35 mouse cellular contexts compared by ENCODE assay signal in genomic region chr4:130179876-130180275, GRCm38 (mm10). TPM values are rescaled to one million over a fixed set of nuclear protein-coding genes. Genes with fewer than 3 reads are reported as not detected.
"Had no signal": no experiment of that assay in that cellular context is flagged by ENCODE, and none has a peak within 500 bp of the region (broad histone marks: within the 10 kb centered on the region; RNA-seq: fewer than 3 reads in every experiment).

No protein-coding gene starts in this region.

- H3K27ac ChIP-seq: left cerebral cortex, adult 2 months; limb, embryonic 10.5 days; limb, embryonic 12.5 days; limb, embryonic 13.5 days; limb, embryonic 15.5 days; liver, embryonic 12.5 days; liver, embryonic 13.5 days; liver, embryonic 14.5 days; liver, embryonic 15.5 days; lung, embryonic 15.5 days; macrophage; midbrain, embryonic 10.5 days; midbrain, embryonic 12.5 days; midbrain, embryonic 13.5 days; midbrain, embryonic 15.5 days had no signal

- H3K4me3 ChIP-seq: left cerebral cortex, adult 2 months; limb, embryonic 10.5 days; limb, embryonic 12.5 days; limb, embryonic 13.5 days; limb, embryonic 15.5 days; liver, embryonic 12.5 days; liver, embryonic 13.5 days; liver, embryonic 15.5 days; lung, embryonic 15.5 days; megakaryocyte, embryonic 14.5 days; midbrain, embryonic 10.5 days; midbrain, embryonic 12.5 days; midbrain, embryonic 13.5 days; midbrain, embryonic 15.5 days; myocyte had no signal

- DNase-seq: left cerebral cortex, postnatal 4 days; liver; liver, embryonic 13.5 days; liver, postnatal 0 days; lung, adult 18-20 months; lung, adult 2 months; lung, embryonic 14.5 days; lung, postnatal 10 days; lung, postnatal 14 days; lung, postnatal 36 days; midbrain, embryonic 14.5 days had no signal

- H3K27me3 ChIP-seq: lung, embryonic 15.5 days had no signal

- H3K36me3 ChIP-seq: limb, embryonic 10.5 days; limb, embryonic 12.5 days; limb, embryonic 13.5 days; limb, embryonic 15.5 days; liver, embryonic 12.5 days; liver, embryonic 13.5 days; liver, embryonic 15.5 days; lung, embryonic 15.5 days; midbrain, embryonic 10.5 days; midbrain, embryonic 12.5 days; midbrain, embryonic 13.5 days; midbrain, embryonic 15.5 days had no signal

- H3K9ac ChIP-seq: limb, embryonic 12.5 days; limb, embryonic 13.5 days; limb, embryonic 15.5 days; liver, embryonic 12.5 days; liver, embryonic 13.5 days; liver, embryonic 14.5 days; liver, embryonic 15.5 days; liver, postnatal 0 days; lung, embryonic 14.5 days; lung, embryonic 15.5 days; midbrain, embryonic 12.5 days; midbrain, embryonic 13.5 days; midbrain, embryonic 15.5 days had no signal

- H3K9me3 ChIP-seq: limb, embryonic 10.5 days; limb, embryonic 12.5 days; limb, embryonic 13.5 days; limb, embryonic 15.5 days; liver, embryonic 12.5 days; liver, embryonic 13.5 days; liver, embryonic 15.5 days; lung, embryonic 15.5 days; megakaryocyte, embryonic 14.5 days; midbrain, embryonic 10.5 days; midbrain, embryonic 12.5 days; midbrain, embryonic 13.5 days; midbrain, embryonic 15.5 days had no signal

- H3K4me2 ChIP-seq: limb, embryonic 12.5 days; limb, embryonic 13.5 days; limb, embryonic 15.5 days; liver, embryonic 11.5 days; liver, embryonic 12.5 days; liver, embryonic 13.5 days; liver, embryonic 15.5 days; lung, embryonic 14.5 days; lung, embryonic 15.5 days; midbrain, embryonic 12.5 days; midbrain, embryonic 13.5 days; midbrain, embryonic 15.5 days had no signal

- ATAC-seq: liver, embryonic 12.5 days; liver, postnatal 0 days; lung, postnatal 0 days; midbrain, embryonic 13.5 days; midbrain, embryonic 15.5 days had no signal

RNA-seq across cellular contexts. Expression of gene Tinagl1, which starts 5.0 kb away (rescaled TPM):
- polyA plus RNA-seq: macrophage had no signal

RNA-seq across cellular contexts. Expression of gene Hcrtr1, which starts 40.7 kb away (rescaled TPM):
- polyA plus RNA-seq: limb, embryonic 10.5 days; limb, embryonic 11.5 days; limb, embryonic 12.5 days; limb, embryonic 13.5 days; liver, embryonic 12.5 days; liver, embryonic 14.5 days; liver, embryonic 15.5 days; liver, postnatal 0 days; macrophage; myocyte had no signal

RNA-seq across cellular contexts. Expression of gene Gm853, which starts 42.3 kb away (rescaled TPM):
- polyA plus RNA-seq: limb, embryonic 10.5 days; limb, embryonic 11.5 days; limb, embryonic 12.5 days; limb, embryonic 13.5 days; limb, embryonic 15.5 days; liver, adult 2 months; liver, embryonic 11.5 days; liver, embryonic 12.5 days; liver, embryonic 13.5 days; liver, embryonic 14.5 days; liver, embryonic 15.5 days; liver, embryonic 16.5 days; liver, postnatal 0 days; lung, adult 2 months; lung, embryonic 14.5 days; lung, embryonic 15.5 days; lung, embryonic 16.5 days; lung, postnatal 0 days; macrophage; midbrain, embryonic 12.5 days; midbrain, embryonic 14.5 days; midbrain, postnatal 0 days; myocyte; neural tube, embryonic 11.5 days had no signal
